Mouse (Mus musculus): Measurements from ENCODE around the gene 1810009A15Rik. TPM values are rescaled to one million over a fixed set of nuclear protein-coding genes. Genes with fewer than 3 reads are reported as not detected.
A peak's percentile ranks its signal among the peaks of the same experiment; 100 is the strongest.

Gene 1810009A15Rik
- polyA plus RNA-seq, 1 experiment from 2014 or later, result 93.3 TPM

DNA sequence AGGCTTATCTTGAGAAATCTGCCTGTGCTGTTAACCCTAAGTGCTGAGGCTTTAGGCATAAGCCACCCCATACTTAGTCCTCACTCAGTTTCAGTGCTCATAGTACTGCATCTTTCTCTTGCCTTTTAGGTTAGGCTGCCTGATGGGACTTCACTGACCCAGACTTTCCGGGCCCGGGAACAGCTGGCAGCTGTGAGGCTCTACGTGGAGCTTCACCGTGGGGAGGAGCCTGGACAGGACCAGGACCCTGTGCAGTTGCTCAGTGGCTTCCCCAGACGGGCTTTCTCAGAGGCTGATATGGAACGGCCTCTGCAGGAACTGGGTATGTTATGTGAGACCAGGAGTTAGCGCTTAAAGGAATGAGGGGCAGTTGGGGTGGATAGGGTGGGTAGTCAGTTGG is 13.6 kb upstream of the 1810009A15Rik start:
- Histone ChIP-seq H3K4me2 (no peak overlapping the region), H3K4me1 (ENCODE audit: insufficient read depth) (peaks cover 6% of the 10 kb centered on the region; the same call in 1 of the 2 replicates), H3K27ac (ENCODE audit: low read depth) (no peak overlapping the region), H3K4me3 (ENCODE audit: low read depth, low read length) (no peak overlapping the region), H3K9me3 (ENCODE audit: low read depth, low read length) (no peaks in the 10 kb centered on the region), H3K9ac (no peak overlapping the region), H3K27me3 (ENCODE audit: insufficient read depth, low read length) (no peaks in the 10 kb centered on the region), H3K36me3 (ENCODE audit: insufficient read depth) (peaks cover 37% of the 10 kb centered on the region)
- WGBS, result 89% methylated on average over 7 of the region's 7 CpGs
- no peak for DNase-seq
- no peak for TF ChIP-seq CTCF (IDR thresholded peaks at IDR 0.05; ENCODE audit: low read depth)
- ATAC-seq (ENCODE audit: insufficient read depth), result no peak

DNA sequence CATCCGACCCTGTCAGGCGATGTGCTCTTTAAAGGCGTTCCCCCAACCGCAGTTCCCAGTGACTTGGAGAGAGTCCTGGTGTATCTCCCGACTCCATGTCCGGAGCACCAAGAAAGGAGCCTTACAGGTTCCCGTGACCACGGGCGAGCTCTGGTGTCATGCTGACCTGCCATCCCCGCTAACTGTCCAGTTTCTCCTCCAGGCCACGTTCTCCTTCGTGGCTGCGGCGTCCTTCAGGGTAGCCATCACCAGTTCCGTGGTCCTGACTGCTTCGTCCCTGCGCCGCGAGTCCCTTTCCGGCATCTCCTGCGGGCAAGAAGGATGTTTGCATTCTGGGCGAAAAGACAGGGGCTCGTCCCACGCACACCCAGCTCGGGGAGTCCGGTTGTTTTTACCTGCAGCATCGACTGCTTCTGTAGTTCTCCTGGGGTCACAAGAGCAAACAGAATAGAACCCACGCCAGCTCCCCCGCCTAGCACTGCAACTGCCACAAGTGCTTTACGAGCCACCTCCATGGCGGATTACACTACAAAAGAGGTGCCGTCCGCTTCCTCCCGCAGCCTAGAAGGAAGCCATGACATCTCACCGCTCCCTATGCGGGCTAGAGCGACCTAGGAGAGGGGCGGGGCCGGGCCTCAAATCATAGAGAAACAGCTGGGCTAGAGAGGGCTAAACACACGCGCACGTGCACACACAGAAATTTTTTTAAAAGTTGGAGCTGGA is 8.2 kb upstream of the 1810009A15Rik start, which contains the start of gene Uqcc3:
Gene Uqcc3 (minus strand): TSS at position 613 of the 723 bp plus-strand sequence.
- Histone ChIP-seq H3K27ac (ENCODE audit: low read depth) (peak within 1 kb of the TSS; percentile 83; the same call in 1 of the 2 replicates), H3K9me3 (ENCODE audit: low read depth, low read length) (no peaks in the 10 kb centered on the region), H3K4me2 (peak within 1 kb of the TSS; percentile 87), H3K4me1 (ENCODE audit: insufficient read depth) (no peaks in the 10 kb centered on the region), H3K36me3 (ENCODE audit: insufficient read depth) (peaks cover 15% of the 10 kb centered on the region), H3K4me3 (ENCODE audit: low read depth, low read length) (peak within 1 kb of the TSS; percentile 82), H3K27me3 (ENCODE audit: insufficient read depth, low read length) (no peaks in the 10 kb centered on the region), H3K9ac (peak within 1 kb of the TSS; percentile 90)
- DNase-seq (peak; percentile 92), ATAC-seq (ENCODE audit: insufficient read depth) (peak; percentile 97)
- WGBS, result under 1% methylated on average over 42 of the region's 42 CpGs
- TF ChIP-seq CTCF (IDR thresholded peaks at IDR 0.05; ENCODE audit: low read depth), result no peak

DNA sequence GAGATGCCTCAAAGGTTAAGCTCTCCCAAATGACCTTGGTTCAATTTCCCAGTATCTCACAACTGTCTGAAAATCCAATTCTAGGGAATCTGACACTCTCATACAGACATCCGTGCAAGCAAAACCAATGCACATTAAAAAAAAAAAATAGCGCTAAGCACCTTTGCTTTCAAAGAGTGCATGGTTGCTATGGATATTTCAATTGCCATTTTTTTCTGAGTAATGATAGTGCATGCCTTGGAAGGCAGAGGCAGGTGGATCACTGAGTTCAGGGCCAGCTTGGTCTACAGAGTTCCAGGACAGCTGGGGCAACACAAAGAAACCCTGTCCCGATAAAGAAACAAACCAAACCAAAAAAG is 7.6 kb upstream of the 1810009A15Rik start:
- TF ChIP-seq CTCF (IDR thresholded peaks at IDR 0.05; ENCODE audit: low read depth), result no peak
- ATAC-seq (ENCODE audit: insufficient read depth) (peak; percentile 43), DNase-seq (no peak)
- peaks cover 10% of the 10 kb centered on the region for H3K36me3 ChIP-seq (ENCODE audit: insufficient read depth)
- no peaks in the 10 kb centered on the region for H3K27me3 ChIP-seq (ENCODE audit: insufficient read depth, low read length)
- H3K4me1 ChIP-seq (ENCODE audit: insufficient read depth), result no peaks in the 10 kb centered on the region
- peak overlapping the region; percentile 87 for H3K4me2 ChIP-seq
- peak overlapping the region; percentile 82 for H3K4me3 ChIP-seq (ENCODE audit: low read depth, low read length)
- H3K27ac ChIP-seq (ENCODE audit: low read depth), result 0 out of 2 replicates have a peak overlapping the region, but pooled peaks have one; percentile 83
- H3K9ac ChIP-seq, result peak overlapping the region; percentile 90
- H3K9me3 ChIP-seq (ENCODE audit: low read depth, low read length), result no peaks in the 10 kb centered on the region
- 10% methylated on average over 3 of the region's 3 CpGs for WGBS

DNA sequence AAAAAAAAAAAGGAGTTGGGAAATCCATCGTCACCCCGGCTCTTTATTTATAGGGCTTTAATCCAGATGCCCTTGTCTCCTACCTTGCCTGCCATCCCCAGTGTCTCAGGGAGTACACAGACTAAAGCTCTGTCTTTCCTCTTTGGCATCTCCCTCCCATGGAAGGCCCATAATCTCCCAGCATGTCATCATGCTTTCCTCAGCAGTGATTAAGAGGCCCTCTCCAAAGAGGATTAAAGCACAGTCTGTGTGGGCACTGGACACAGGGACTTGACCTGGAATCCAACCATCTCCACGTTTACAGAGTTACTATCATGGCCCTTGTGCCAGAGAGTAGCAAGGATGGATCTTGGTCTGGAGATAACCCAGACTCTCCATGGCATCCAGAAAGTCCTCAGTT is 5.0 kb upstream of the 1810009A15Rik start, which contains the start of the genes Lbhd1 and Gm49403:
Gene Lbhd1 (plus strand): TSS at position 117 of the 400 bp plus-strand sequence.
Gene Gm49403 (plus strand): TSS at position 315 of the 400 bp plus-strand sequence.
- DNase-seq, result no peak
- Histone ChIP-seq H3K9ac (no peak within 1 kb of the TSS), H3K27me3 (ENCODE audit: insufficient read depth, low read length) (no peaks in the 10 kb centered on the region), H3K36me3 (ENCODE audit: insufficient read depth) (no peaks in the 10 kb centered on the region), H3K4me1 (ENCODE audit: insufficient read depth) (no peaks in the 10 kb centered on the region), H3K4me2 (no peak within 1 kb of the TSS), H3K9me3 (ENCODE audit: low read depth, low read length) (no peaks in the 10 kb centered on the region), H3K4me3 (ENCODE audit: low read depth, low read length) (no peak within 1 kb of the TSS), H3K27ac (ENCODE audit: low read depth) (no peak within 1 kb of the TSS)
- no peak for TF ChIP-seq CTCF (IDR thresholded peaks at IDR 0.05; ENCODE audit: low read depth)
- WGBS, result 71% methylated on average over 3 of the region's 3 CpGs
- no peak for ATAC-seq (ENCODE audit: insufficient read depth)

DNA sequence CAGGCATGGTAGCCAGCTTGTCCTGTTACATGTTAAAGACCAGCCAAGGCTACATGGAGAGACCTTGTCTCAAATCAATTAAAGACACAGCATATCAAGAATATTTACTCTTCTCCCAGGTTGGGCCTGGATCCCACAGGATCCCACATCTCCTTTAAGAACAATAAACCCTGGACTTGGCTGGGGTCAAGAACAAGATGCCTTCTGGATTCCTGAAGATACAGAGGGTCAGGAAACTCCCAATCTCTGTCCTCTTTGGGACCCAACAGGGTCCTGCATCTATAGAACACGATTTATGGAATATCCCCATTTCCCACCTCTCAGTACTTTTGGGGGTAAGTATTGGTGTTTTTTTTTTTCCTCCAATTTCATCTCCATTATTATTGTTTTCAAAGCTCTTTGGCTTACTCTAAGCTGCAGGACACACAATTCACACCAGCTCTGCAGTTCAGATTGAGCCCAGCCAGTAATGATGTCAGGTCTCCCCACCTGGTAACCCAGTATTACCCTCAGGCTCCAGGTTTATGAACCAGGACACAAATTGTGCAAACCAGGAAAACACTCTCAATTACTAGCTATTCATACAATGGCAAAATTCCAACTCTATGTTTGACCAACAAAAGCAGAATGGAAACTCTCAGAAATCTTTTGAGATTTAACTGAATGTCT is 1.6 kb upstream of the 1810009A15Rik start:
- H3K36me3 ChIP-seq (ENCODE audit: insufficient read depth), result peaks cover 21% of the 10 kb centered on the region
- ATAC-seq (ENCODE audit: insufficient read depth) (no peak), DNase-seq (no peak)
- 59% methylated on average over 1 of the region's 1 CpGs for WGBS
- H3K4me1 ChIP-seq (ENCODE audit: insufficient read depth), result no peaks in the 10 kb centered on the region
- H3K9ac ChIP-seq, result peak overlapping the region; percentile 89
- no peaks in the 10 kb centered on the region for H3K27me3 ChIP-seq (ENCODE audit: insufficient read depth, low read length)
- peak overlapping the region; percentile 92 for H3K27ac ChIP-seq (ENCODE audit: low read depth)
- peak overlapping the region; percentile 92 for H3K4me2 ChIP-seq
- peak overlapping the region; percentile 71 for H3K4me3 ChIP-seq (ENCODE audit: low read depth, low read length)
- H3K9me3 ChIP-seq (ENCODE audit: low read depth, low read length), result no peaks in the 10 kb centered on the region
- no peak for TF ChIP-seq CTCF (IDR thresholded peaks at IDR 0.05; ENCODE audit: low read depth)

DNA sequence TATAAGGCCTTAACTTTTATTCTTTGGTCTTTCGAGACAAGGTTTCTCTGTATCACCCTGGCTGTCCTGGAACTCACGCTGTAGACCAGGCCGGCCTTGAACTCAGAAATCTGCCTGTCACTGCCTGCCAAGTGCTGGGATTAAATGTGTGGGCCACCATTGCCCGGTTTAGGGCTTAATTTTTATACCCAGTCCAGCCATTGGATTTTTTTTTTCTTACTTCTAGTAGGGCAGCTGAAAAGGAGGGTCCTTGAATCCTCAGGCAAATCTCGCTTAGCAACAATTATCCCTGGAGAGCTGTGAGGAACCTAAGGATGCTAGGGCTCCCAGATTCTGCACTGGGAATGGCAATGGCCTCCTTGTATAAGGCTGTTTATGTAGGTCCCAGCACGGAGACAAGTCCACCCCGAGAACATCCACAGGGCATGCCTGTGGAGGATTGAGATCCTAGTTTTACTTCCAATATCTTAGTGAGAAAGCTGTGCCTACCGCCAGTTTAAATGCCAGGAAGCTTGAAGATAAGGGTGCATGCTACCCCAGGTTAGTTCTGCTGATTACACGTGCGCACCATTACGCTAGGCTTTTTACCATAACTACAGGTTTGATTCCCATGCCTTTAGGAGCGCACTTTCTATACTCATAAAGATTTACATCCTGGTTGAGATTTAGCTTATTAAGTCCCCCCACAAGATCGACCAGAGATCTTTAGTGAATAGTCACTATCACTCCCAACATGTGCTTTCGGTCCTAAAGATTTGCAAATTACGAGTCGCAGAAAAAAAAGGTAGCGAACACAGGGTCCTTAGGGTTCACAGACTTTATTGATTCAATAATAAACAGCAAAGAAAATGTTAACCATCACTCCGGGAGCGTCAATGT is 829 bp upstream of the 1810009A15Rik start:
- Histone ChIP-seq H3K36me3 (ENCODE audit: insufficient read depth) (peaks cover 21% of the 10 kb centered on the region), H3K4me2 (peak overlapping the region; percentile 92), H3K4me3 (ENCODE audit: low read depth, low read length) (peak overlapping the region; percentile 71), H3K9me3 (ENCODE audit: low read depth, low read length) (no peaks in the 10 kb centered on the region), H3K9ac (peak overlapping the region; percentile 89), H3K27me3 (ENCODE audit: insufficient read depth, low read length) (no peaks in the 10 kb centered on the region), H3K27ac (ENCODE audit: low read depth) (peak overlapping the region; percentile 92), H3K4me1 (ENCODE audit: insufficient read depth) (no peaks in the 10 kb centered on the region; the same call in 1 of the 2 replicates)
- ATAC-seq (ENCODE audit: insufficient read depth), result no peak
- 13% methylated on average over 19 of the region's 19 CpGs for WGBS
- no peak for TF ChIP-seq CTCF (IDR thresholded peaks at IDR 0.05; ENCODE audit: low read depth)
- peak; percentile 32 for DNase-seq
